Mouse (Mus musculus) G1E-ER4 (cell line): ENCODE results near the gene Atp5h. TPM values are rescaled to one million over a fixed set of nuclear protein-coding genes. Genes with fewer than 3 reads are reported as not detected.

Experiments used
- GATA1 ChIP-seq: IDR thresholded peaks from one replicate; pipeline ENCODE4 v1.8.0; 2012; ENCODE audit warnings: low read length, inconsistent platforms
- polyA plus RNA-seq: library from polyadenylated mRNA; stranded (reverse); fragments of >175 nt; gene quantifications from 2 replicates; pipeline ENCODE4 v1.2.3, GENCODE M21; 2012

Gene Atp5h
- polyA plus RNA-seq, 1 experiment, result 69.9 TPM

- no peak for TF ChIP-seq GATA1
Measured at GRCm38 (mm10) chr11:115420336-115421190, 801 bp upstream of the Atp5h start.

- TF ChIP-seq GATA1, result no peak
Measured at GRCm38 (mm10) chr11:115409556-115409955, 10.2 kb downstream of the Atp5h start.

GRCm38 (mm10) chr11:115408266-115408920 lies 11.4 kb downstream of the Atp5h start:
- TF ChIP-seq GATA1, result no peak

GRCm38 (mm10) chr11:115406858-115407401 lies 12.8 kb downstream of the Atp5h start:
- TF ChIP-seq GATA1, result no peak

- no peak for TF ChIP-seq GATA1
Measured at GRCm38 (mm10) chr11:115405723-115406122, 14.0 kb downstream of the Atp5h start.

- TF ChIP-seq GATA1, result no peak
Measured at GRCm38 (mm10) chr11:115403338-115404124, 16.2 kb downstream of the Atp5h start, which contains the start of gene Mrpl58. Gene Mrpl58 (plus strand): TSS chr11:115403752.

- no peak for TF ChIP-seq GATA1
Measured at GRCm38 (mm10) chr11:115400630-115401391, 19.0 kb downstream of the Atp5h start.

- TF ChIP-seq GATA1, result no peak
Measured at GRCm38 (mm10) chr11:115400126-115400525, 19.6 kb downstream of the Atp5h start.

- no peak for TF ChIP-seq GATA1
Measured at GRCm38 (mm10) chr11:115398085-115398484, 21.7 kb downstream of the Atp5h start.

- TF ChIP-seq GATA1, result no peak
Measured at GRCm38 (mm10) chr11:115393721-115394325, 25.9 kb downstream of the Atp5h start.

GRCm38 (mm10) chr11:115391358-115391757 lies 28.4 kb downstream of the Atp5h start:
- TF ChIP-seq GATA1, result no peak

GRCm38 (mm10) chr11:115384587-115384986 lies 35.2 kb downstream of the Atp5h start:
- TF ChIP-seq GATA1, result no peak

- no peak for TF ChIP-seq GATA1
Measured at GRCm38 (mm10) chr11:115383701-115384474, 35.9 kb downstream of the Atp5h start.

- no peak for TF ChIP-seq GATA1
Measured at GRCm38 (mm10) chr11:115382891-115383290, 36.9 kb downstream of the Atp5h start.
